Mouse (Mus musculus): ENCODE measurements around the gene Rassf6. TPM values are rescaled to one million over a fixed set of nuclear protein-coding genes. Genes with fewer than 3 reads are reported as not detected.

The Rassf6 gene
- polyA plus RNA-seq, 1 experiment from 2014 or later: 10.3 TPM

DNA sequence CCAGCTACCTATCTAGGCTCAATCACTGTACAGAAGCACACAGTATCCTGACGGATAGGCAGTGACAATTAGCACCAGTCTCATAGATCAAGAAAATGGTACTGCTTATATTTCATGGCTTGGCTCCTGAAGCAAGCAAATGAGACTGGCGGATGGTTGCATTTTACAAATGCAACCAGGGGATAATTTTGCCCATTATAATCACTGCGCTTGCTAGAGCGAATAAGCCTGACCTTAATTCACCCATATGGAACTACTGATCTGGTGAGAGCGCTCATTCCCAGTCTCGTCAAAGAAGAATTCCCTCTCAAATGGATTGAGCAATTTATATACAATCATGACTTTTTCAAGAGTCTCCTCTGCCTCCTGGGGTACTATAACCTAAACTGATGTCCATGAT, 16.2 kb upstream of the Rassf6 start:
- Histone ChIP-seq H3K4me2 (ENCODE audit: low read depth, low read length) (no peak overlapping the region), H3K4me3 (replicated peaks; ENCODE audit: low read length) (no peak overlapping the region), H3K4me1 (ENCODE audit: control insufficient read depth, insufficient read depth, low read length) (no peaks in the 10 kb centered on the region), H3K9ac (ENCODE audit: low read length) (no peak overlapping the region), H3K27ac (ENCODE audit: low read length) (no peak overlapping the region), H3K27me3 (ENCODE audit: control insufficient read depth, insufficient read depth, low read length) (no peaks in the 10 kb centered on the region), H3K36me3 (ENCODE audit: control insufficient read depth, insufficient read depth, low read length) (no peaks in the 10 kb centered on the region), H3K9me3 (replicated peaks; ENCODE audit: control insufficient read depth, low read length) (no peaks in the 10 kb centered on the region)
- WGBS: 89% methylated on average over 6 of the region's 6 CpGs
- no peak for ATAC-seq (ENCODE audit: insufficient read depth, low FRiP score)

GRCm38 (mm10) chr5:90655891-90656290, 15.4 kb upstream of the Rassf6 start:
- Histone ChIP-seq H3K27me3 (ENCODE audit: control insufficient read depth, insufficient read depth, low read length) (no peaks in the 10 kb centered on the region), H3K9me3 (replicated peaks; ENCODE audit: control insufficient read depth, low read length) (no peaks in the 10 kb centered on the region), H3K4me3 (replicated peaks; ENCODE audit: low read length) (no peak overlapping the region), H3K27ac (ENCODE audit: low read length) (no peak overlapping the region), H3K9ac (ENCODE audit: low read length) (no peak overlapping the region), H3K36me3 (ENCODE audit: control insufficient read depth, insufficient read depth, low read length) (no peaks in the 10 kb centered on the region), H3K4me2 (ENCODE audit: low read depth, low read length) (no peak overlapping the region), H3K4me1 (ENCODE audit: control insufficient read depth, insufficient read depth, low read length) (no peaks in the 10 kb centered on the region)
- 61% methylated on average over 13 of the region's 13 CpGs for WGBS
- no peak for ATAC-seq (ENCODE audit: insufficient read depth, low FRiP score)

GRCm38 (mm10) chr5:90654798-90655197, 14.3 kb upstream of the Rassf6 start:
- H3K9me3 ChIP-seq (replicated peaks; ENCODE audit: control insufficient read depth, low read length): no peaks in the 10 kb centered on the region
- H3K9ac ChIP-seq (ENCODE audit: low read length): no peak overlapping the region
- no peak overlapping the region for H3K27ac ChIP-seq (ENCODE audit: low read length)
- ATAC-seq (ENCODE audit: insufficient read depth, low FRiP score): no peak
- no peaks in the 10 kb centered on the region for H3K36me3 ChIP-seq (ENCODE audit: control insufficient read depth, insufficient read depth, low read length)
- H3K4me1 ChIP-seq (ENCODE audit: control insufficient read depth, insufficient read depth, low read length): no peaks in the 10 kb centered on the region
- 61% methylated on average over 5 of the region's 5 CpGs for WGBS
- no peaks in the 10 kb centered on the region for H3K27me3 ChIP-seq (ENCODE audit: control insufficient read depth, insufficient read depth, low read length)
- H3K4me2 ChIP-seq (ENCODE audit: low read depth, low read length): no peak overlapping the region
- H3K4me3 ChIP-seq (replicated peaks; ENCODE audit: low read length): no peak overlapping the region

DNA sequence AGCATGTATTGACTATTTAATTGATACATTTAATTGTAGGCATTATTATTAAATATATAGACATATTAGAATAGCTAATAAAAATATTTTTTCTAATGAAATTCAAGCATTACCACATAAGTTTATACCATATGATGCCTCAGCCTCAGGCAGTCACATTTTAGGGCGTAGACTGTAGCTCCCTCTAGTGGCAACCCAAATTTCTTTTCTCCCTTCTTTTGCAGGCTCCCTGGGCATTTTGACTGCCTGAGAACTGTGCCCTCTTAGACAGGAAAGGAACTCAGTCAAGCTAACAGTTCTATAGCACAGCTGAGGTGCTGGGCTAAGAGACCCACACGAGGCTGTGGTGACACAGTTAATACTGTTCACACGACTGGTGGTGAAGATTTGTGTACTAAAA, 12.3 kb upstream of the Rassf6 start:
- H3K4me2 ChIP-seq (ENCODE audit: low read depth, low read length): no peak overlapping the region
- H3K27me3 ChIP-seq (ENCODE audit: control insufficient read depth, insufficient read depth, low read length): no peaks in the 10 kb centered on the region
- H3K4me1 ChIP-seq (ENCODE audit: control insufficient read depth, insufficient read depth, low read length): no peaks in the 10 kb centered on the region
- no peak overlapping the region for H3K27ac ChIP-seq (ENCODE audit: low read length)
- H3K36me3 ChIP-seq (ENCODE audit: control insufficient read depth, insufficient read depth, low read length): no peaks in the 10 kb centered on the region
- no peak overlapping the region for H3K4me3 ChIP-seq (replicated peaks; ENCODE audit: low read length)
- no peak overlapping the region for H3K9ac ChIP-seq (ENCODE audit: low read length)
- peak; percentile 79; the same call in 1 of the 2 replicates for ATAC-seq (ENCODE audit: insufficient read depth, low FRiP score)
- no peaks in the 10 kb centered on the region for H3K9me3 ChIP-seq (replicated peaks; ENCODE audit: control insufficient read depth, low read length)
- WGBS: 2% methylated on average over 3 of the region's 3 CpGs

GRCm38 (mm10) chr5:90650466-90651150, 10.2 kb upstream of the Rassf6 start:
- H3K36me3 ChIP-seq (ENCODE audit: control insufficient read depth, insufficient read depth, low read length): no peaks in the 10 kb centered on the region
- no peak for ATAC-seq (ENCODE audit: insufficient read depth, low FRiP score)
- H3K4me3 ChIP-seq (replicated peaks; ENCODE audit: low read length): no peak overlapping the region
- 56% methylated on average over 5 of the region's 5 CpGs for WGBS
- no peaks in the 10 kb centered on the region for H3K27me3 ChIP-seq (ENCODE audit: control insufficient read depth, insufficient read depth, low read length)
- H3K9ac ChIP-seq (ENCODE audit: low read length): no peak overlapping the region
- no peaks in the 10 kb centered on the region for H3K4me1 ChIP-seq (ENCODE audit: control insufficient read depth, insufficient read depth, low read length)
- no peaks in the 10 kb centered on the region for H3K9me3 ChIP-seq (replicated peaks; ENCODE audit: control insufficient read depth, low read length)
- H3K27ac ChIP-seq (ENCODE audit: low read length): no peak overlapping the region
- H3K4me2 ChIP-seq (ENCODE audit: low read depth, low read length): no peak overlapping the region

DNA sequence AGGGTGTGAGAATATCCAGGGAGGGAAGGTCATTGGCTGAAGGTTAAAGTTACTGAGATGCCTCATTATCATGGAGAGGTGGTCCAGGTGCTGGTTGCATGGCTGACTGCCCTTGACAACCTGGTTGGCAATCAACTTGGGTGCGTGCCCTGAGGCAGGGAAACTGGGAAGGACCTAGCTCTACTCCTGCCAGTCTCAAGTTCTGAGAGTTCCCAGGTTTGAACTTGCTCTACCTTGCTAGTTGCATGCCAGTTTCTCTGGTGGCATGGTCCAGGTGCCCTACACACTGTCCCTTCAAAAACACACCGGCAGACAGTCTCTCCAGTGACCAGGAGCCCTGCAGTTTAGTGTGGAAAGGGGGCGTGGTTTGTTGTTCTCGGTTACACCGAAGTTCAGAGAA, 7.0 kb upstream of the Rassf6 start:
- Histone ChIP-seq H3K27ac (ENCODE audit: low read length) (no peak overlapping the region), H3K9ac (ENCODE audit: low read length) (no peak overlapping the region), H3K27me3 (ENCODE audit: control insufficient read depth, insufficient read depth, low read length) (no peaks in the 10 kb centered on the region), H3K4me2 (ENCODE audit: low read depth, low read length) (no peak overlapping the region), H3K4me1 (ENCODE audit: control insufficient read depth, insufficient read depth, low read length) (no peaks in the 10 kb centered on the region), H3K9me3 (replicated peaks; ENCODE audit: control insufficient read depth, low read length) (no peaks in the 10 kb centered on the region), H3K36me3 (ENCODE audit: control insufficient read depth, insufficient read depth, low read length) (no peaks in the 10 kb centered on the region), H3K4me3 (replicated peaks; ENCODE audit: low read length) (no peak overlapping the region)
- 62% methylated on average over 5 of the region's 5 CpGs for WGBS
- no peak for ATAC-seq (ENCODE audit: insufficient read depth, low FRiP score)

DNA sequence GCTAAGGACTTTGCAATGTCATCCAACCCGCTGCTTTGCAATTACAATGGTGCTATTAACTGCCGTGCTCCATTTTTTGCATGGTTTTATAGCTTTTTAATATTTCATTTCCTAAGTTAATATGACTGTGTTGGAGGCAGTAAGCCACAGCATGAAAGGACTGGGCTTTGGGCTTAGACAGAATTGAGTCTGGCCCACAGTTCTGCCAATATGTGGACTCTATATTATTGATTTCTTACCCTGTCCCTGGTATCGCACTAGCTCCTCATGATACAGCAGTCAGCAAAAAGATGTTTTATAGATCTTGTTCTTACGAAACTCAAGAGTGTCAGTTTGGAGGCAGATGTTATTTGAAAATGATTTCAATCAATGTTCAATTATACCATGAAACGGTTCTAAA, 5.9 kb upstream of the Rassf6 start:
- H3K36me3 ChIP-seq (ENCODE audit: control insufficient read depth, insufficient read depth, low read length): no peaks in the 10 kb centered on the region
- WGBS: 81% methylated on average over 5 of the region's 5 CpGs
- H3K9ac ChIP-seq (ENCODE audit: low read length): no peak overlapping the region
- no peaks in the 10 kb centered on the region for H3K9me3 ChIP-seq (replicated peaks; ENCODE audit: control insufficient read depth, low read length)
- H3K27me3 ChIP-seq (ENCODE audit: control insufficient read depth, insufficient read depth, low read length): no peaks in the 10 kb centered on the region
- no peak overlapping the region for H3K4me3 ChIP-seq (replicated peaks; ENCODE audit: low read length)
- H3K27ac ChIP-seq (ENCODE audit: low read length): no peak overlapping the region; the same call in 1 of the 2 replicates
- no peak for ATAC-seq (ENCODE audit: insufficient read depth, low FRiP score)
- H3K4me2 ChIP-seq (ENCODE audit: low read depth, low read length): no peak overlapping the region
- H3K4me1 ChIP-seq (ENCODE audit: control insufficient read depth, insufficient read depth, low read length): peaks cover under 1% of the 10 kb centered on the region; the same call in 1 of the 2 replicates

- no peak overlapping the region for H3K9ac ChIP-seq (ENCODE audit: low read length)
- H3K4me3 ChIP-seq (replicated peaks; ENCODE audit: low read length): no peak overlapping the region
- H3K4me1 ChIP-seq (ENCODE audit: control insufficient read depth, insufficient read depth, low read length): peaks cover 7% of the 10 kb centered on the region; the same call in 1 of the 2 replicates
- 43% methylated on average over 3 of the region's 3 CpGs for WGBS
- H3K4me2 ChIP-seq (ENCODE audit: low read depth, low read length): no peak overlapping the region
- H3K9me3 ChIP-seq (replicated peaks; ENCODE audit: control insufficient read depth, low read length): no peaks in the 10 kb centered on the region
- H3K27me3 ChIP-seq (ENCODE audit: control insufficient read depth, insufficient read depth, low read length): no peaks in the 10 kb centered on the region
- no peak overlapping the region; the same call in 1 of the 2 replicates for H3K27ac ChIP-seq (ENCODE audit: low read length)
- ATAC-seq (ENCODE audit: insufficient read depth, low FRiP score): no peak
- no peaks in the 10 kb centered on the region for H3K36me3 ChIP-seq (ENCODE audit: control insufficient read depth, insufficient read depth, low read length)
Observed at GRCm38 (mm10) chr5:90645579-90645978, 5.1 kb upstream of the Rassf6 start.

DNA sequence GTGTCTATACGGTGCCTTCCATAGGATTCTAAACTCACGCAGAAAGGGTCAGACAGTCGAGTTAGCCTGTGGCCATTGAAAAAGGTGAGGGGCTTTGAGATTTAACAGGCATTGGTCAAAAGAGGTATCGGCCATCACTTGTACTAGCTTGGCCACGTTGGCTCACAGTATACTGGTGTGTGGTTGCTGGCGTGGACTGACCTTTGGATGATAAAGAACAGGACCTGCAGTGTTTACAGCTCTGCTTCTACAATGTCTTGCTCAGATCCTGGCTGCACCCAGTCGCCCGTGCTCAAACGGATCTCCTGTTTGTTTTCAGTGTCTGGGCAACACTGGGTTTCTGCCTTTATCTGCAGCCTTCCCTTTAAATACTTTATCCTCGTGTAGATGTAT, 757 bp upstream of the Rassf6 start:
- H3K4me3 ChIP-seq (replicated peaks; ENCODE audit: low read length): peak overlapping the region; percentile 47
- H3K27me3 ChIP-seq (ENCODE audit: control insufficient read depth, insufficient read depth, low read length): no peaks in the 10 kb centered on the region
- H3K9ac ChIP-seq (ENCODE audit: low read length): no peak overlapping the region
- WGBS: 36% methylated on average over 10 of the region's 10 CpGs
- H3K27ac ChIP-seq (ENCODE audit: low read length): peak overlapping the region; percentile 84
- peak overlapping the region; percentile 61 for H3K4me2 ChIP-seq (ENCODE audit: low read depth, low read length)
- peaks cover 7% of the 10 kb centered on the region; the same call in 1 of the 2 replicates for H3K4me1 ChIP-seq (ENCODE audit: control insufficient read depth, insufficient read depth, low read length)
- ATAC-seq (ENCODE audit: insufficient read depth, low FRiP score): peak; percentile 48; the same call in 1 of the 2 replicates
- no peaks in the 10 kb centered on the region for H3K36me3 ChIP-seq (ENCODE audit: control insufficient read depth, insufficient read depth, low read length)
- H3K9me3 ChIP-seq (replicated peaks; ENCODE audit: control insufficient read depth, low read length): no peaks in the 10 kb centered on the region

All from stomach, embryonic 16.5 days (tissue).